Mouse (Mus musculus) liver, embryonic 11.5 days (tissue): Measurements from ENCODE around the gene Gpatch8. TPM values are rescaled to one million over a fixed set of nuclear protein-coding genes. Genes with fewer than 3 reads are reported as not detected.
A peak's percentile ranks its signal among the peaks of the same experiment; 100 is the strongest.

Source experiments
- ATAC-seq: fragments of 200-750 bp; cut with Nextera tagmentation; replicated peaks from 2 replicates; pipeline ENCODE4 v1.8.0; 2017; ENCODE audit warnings: moderate number of reproducible peaks, mild to moderate bottlenecking, moderate TSS enrichment, moderate library complexity; ENCODE audit not compliant: low FRiP score
- DNase-seq: peaks from one replicate; pipeline ENCODE4 v3.0.0-alpha.2; 2017; ENCODE audit warnings: low spot score
- H3K27ac ChIP-seq: fragments of 300-500 bp; sonication (generic); 2 replicates; pipeline ENCODE4 v1.5.1; 2014; ENCODE audit warnings: mild to moderate bottlenecking, low read depth, low read length, control low read depth
- H3K27me3 ChIP-seq: fragments of 300-500 bp; sonication (generic); replicated peaks from 2 replicates; pipeline ENCODE4 v1.6.1; 2014; ENCODE audit warnings: low read length, mixed read lengths; ENCODE audit not compliant: control insufficient read depth, insufficient read depth
- H3K36me3 ChIP-seq: fragments of 300-500 bp; sonication (generic); 2 replicates; pipeline ENCODE4 v1.6.1; 2014; ENCODE audit warnings: mild to moderate bottlenecking, low read length, moderate library complexity, mixed read lengths; ENCODE audit not compliant: control insufficient read depth, insufficient read depth
- H3K4me1 ChIP-seq: fragments of 300-500 bp; sonication (generic); replicated peaks from 2 replicates; pipeline ENCODE4 v1.6.1; 2014; ENCODE audit warnings: low read length, mixed read lengths; ENCODE audit not compliant: control insufficient read depth, insufficient read depth
- H3K4me2 ChIP-seq: fragments of 300-500 bp; sonication (generic); 2 replicates; pipeline ENCODE4 v1.6.1; 2014; ENCODE audit warnings: mild to moderate bottlenecking, control low read depth, moderate library complexity
- H3K4me3 ChIP-seq: fragments of 300-500 bp; sonication (generic); 2 replicates; pipeline ENCODE4 v1.5.1; 2014; ENCODE audit warnings: low read depth, low read length, control low read depth
- H3K9ac ChIP-seq: fragments of 300-500 bp; sonication (generic); 2 replicates; pipeline ENCODE4 v1.6.1; 2014; ENCODE audit warnings: low read depth, low read length, control low read depth
- H3K9me3 ChIP-seq: fragments of 300-500 bp; sonication (generic); 2 replicates; pipeline ENCODE4 v1.6.1; 2016; ENCODE audit warnings: low read length, inconsistent platforms, mixed read lengths; ENCODE audit not compliant: control insufficient read depth
- WGBS: fragments of 180-500 bp; shearing (Covaris S2); extraction: QIAGEN DNeasy Blood & Tissue Kit; methylation state at CpG from one replicate; pipeline ENCODE4 v1.1.7; 2014; 5-methylcytosine and 5-hydroxymethylcytosine counted together
- polyA plus RNA-seq: library from polyadenylated mRNA; unstranded; fragments of >200 nt; fragmentation: Nextera tagmentation; extraction: Ambion mirVana; gene quantifications from 2 replicates; pipeline ENCODE4 v1.2.1, GENCODE M21; 2014

The Gpatch8 gene
- polyA plus RNA-seq, 1 experiment from 2014 or later = 35.4 TPM

DNA sequence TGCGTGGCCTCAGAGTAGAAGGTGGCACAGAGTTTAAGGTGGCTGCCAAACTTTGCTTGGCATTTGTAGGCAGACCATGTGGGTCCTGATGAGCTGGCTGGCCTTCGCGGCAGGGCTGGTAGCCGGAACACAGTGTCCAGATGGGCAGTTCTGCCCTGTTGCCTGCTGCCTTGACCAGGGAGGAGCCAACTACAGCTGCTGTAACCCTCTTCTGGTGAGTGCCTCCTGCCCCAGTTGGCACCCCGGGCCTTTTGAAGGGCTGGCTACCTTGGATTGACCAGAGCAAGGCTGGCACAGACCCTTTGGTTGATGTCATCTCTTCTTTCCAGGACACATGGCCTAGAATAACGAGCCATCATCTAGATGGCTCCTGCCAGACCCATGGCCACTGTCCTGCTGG is 123.3 kb downstream of the Gpatch8 start:
- H3K36me3 ChIP-seq = peaks cover 3% of the 10 kb centered on the region; the same call in 1 of the 2 replicates
- H3K4me2 ChIP-seq = peak overlapping the region; percentile 5
- no peaks in the 10 kb centered on the region for H3K9me3 ChIP-seq
- H3K4me1 ChIP-seq = peaks cover 19% of the 10 kb centered on the region
- 88% methylated on average over 6 of the region's 6 CpGs for WGBS
- peaks cover 10% of the 10 kb centered on the region for H3K27me3 ChIP-seq
- H3K9ac ChIP-seq = no peak overlapping the region
- no peak overlapping the region for H3K27ac ChIP-seq
- no peak for ATAC-seq
- no peak for DNase-seq
- H3K4me3 ChIP-seq = no peak overlapping the region

DNA sequence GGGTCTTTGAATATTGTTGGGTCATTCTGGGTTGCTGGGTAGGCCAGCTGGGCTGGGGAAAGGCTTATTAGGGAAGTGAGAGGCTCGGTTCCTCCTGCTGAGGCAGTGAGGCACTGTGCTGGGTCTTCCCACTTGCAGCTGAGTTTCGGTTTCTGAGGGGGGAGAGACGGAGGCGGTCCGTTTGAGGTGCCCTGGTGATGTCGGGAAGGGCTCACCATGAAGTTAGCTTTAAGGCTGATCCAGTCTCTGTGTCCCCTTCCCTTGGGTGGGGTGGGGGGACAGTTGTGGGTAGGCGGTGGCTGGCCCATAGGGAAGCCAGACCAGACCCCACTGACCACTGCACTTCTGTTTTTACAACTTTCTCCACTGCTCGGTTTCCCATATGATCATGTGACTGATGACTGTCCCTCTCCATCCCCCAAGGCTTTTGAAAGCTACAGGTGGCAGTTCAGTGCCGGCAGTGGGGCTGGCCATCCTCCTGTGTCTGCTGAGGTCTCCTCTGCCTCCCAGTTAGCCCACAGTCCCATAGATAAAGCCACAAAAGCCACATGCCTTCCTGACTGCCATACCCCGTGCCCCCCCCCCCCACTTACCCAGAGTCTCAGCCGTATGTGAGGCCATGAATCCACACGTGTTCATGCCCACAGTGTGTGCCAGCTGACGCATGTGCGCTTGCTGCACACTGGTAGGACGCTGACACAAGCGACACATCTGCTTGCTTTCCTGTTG is 123.9 kb downstream of the Gpatch8 start:
- no peak overlapping the region for H3K9ac ChIP-seq
- peak overlapping the region; percentile 2; the same call in 1 of the 2 replicates for H3K4me3 ChIP-seq
- peaks cover 4% of the 10 kb centered on the region for H3K27me3 ChIP-seq
- H3K4me2 ChIP-seq = peak overlapping the region; percentile 32
- peaks cover 13% of the 10 kb centered on the region for H3K4me1 ChIP-seq
- H3K9me3 ChIP-seq = no peaks in the 10 kb centered on the region
- no peak for ATAC-seq
- WGBS = 39% methylated on average over 16 of the region's 16 CpGs
- H3K27ac ChIP-seq = no peak overlapping the region
- peaks cover 3% of the 10 kb centered on the region; the same call in 1 of the 2 replicates for H3K36me3 ChIP-seq
- DNase-seq = no peak

DNA sequence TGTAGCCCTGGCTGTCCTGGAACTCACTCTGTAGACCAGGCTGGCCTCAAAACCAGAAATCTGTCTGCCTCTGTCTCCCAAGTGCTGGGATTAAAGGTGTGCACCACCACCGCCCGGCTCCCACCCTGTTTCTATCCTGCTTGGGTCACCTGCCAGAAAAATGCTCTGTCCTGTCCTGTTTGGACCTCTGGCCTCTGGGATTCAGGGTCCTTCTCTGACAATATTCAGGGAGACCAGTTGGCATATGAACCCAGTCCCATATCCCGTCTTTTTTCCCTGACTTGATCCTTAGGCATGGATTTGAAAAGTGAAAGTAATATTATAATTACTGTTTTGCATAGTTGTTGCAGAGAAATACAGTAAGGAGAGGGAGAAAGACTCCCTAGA is 124.5 kb downstream of the Gpatch8 start:
- no peak overlapping the region for H3K27ac ChIP-seq
- peaks cover 3% of the 10 kb centered on the region; the same call in 1 of the 2 replicates for H3K36me3 ChIP-seq
- H3K27me3 ChIP-seq = no peaks in the 10 kb centered on the region
- WGBS = 82% methylated on average over 3 of the region's 3 CpGs
- peak overlapping the region; percentile 32 for H3K4me2 ChIP-seq
- no peak for ATAC-seq
- no peaks in the 10 kb centered on the region for H3K9me3 ChIP-seq
- no peak for DNase-seq
- H3K4me1 ChIP-seq = peaks cover 10% of the 10 kb centered on the region
- no peak overlapping the region for H3K4me3 ChIP-seq
- no peak overlapping the region for H3K9ac ChIP-seq

- ATAC-seq (0 out of 2 replicates have a peak, but pooled peaks have one; percentile 47), DNase-seq (peak; percentile 78)
- Histone ChIP-seq H3K4me1 (peaks cover 10% of the 10 kb centered on the region), H3K36me3 (peaks cover 3% of the 10 kb centered on the region; the same call in 1 of the 2 replicates), H3K9me3 (no peaks in the 10 kb centered on the region), H3K4me3 (peak overlapping the region; percentile 63), H3K27me3 (no peaks in the 10 kb centered on the region), H3K4me2 (peak overlapping the region; percentile 97), H3K9ac (peak overlapping the region; percentile 73), H3K27ac (peak overlapping the region; percentile 53)
- 2% methylated on average over 7 of the region's 7 CpGs for WGBS
Observed at GRCm38 (mm10) chr11:102431018-102431645, 125.1 kb downstream of the Gpatch8 start.

DNA sequence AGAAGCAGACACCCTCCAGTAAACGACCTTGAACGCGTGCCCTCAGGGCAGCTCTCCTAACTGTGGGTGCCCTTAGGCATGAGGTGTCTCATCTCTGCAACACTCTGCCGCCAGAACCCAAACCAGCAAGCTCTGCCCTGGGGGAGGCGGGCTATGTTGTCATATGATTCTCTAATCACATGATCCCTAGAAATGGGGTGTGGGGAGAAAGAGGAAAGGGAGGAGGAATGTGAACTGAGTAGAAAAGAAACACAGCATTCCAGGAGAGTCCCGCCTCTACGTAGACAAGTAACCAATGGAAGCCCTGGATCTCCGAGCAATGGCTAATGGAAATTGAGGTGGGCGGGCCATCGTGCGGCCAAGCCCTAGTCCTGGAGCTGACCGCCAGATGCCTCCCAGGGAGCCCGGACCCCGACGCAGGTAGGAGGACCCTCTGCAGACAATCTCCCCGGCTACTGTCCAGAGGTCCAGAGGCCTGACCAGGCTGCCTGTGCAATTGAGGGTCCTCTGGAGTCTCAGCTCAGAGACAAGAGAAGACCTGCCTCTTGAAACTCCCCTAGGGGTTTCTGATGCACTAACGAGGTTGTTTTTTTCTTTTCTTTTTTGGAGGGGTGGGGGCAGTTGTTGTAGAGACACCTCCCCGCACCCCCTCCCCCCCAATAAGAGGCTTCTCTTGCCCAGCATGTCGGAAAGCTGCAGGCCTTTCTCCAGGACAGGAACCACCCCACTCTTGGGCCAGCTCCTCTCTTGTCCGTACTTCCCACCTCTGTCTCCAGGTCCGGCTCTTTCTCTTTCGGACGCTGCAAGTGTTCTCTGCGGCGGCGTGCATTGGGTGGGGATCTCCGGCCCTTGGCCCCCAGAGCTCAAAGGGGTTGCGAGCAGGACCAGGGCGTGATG is 125.8 kb downstream of the Gpatch8 start, which contains the start of gene Grn:
Gene Grn (plus strand): TSS at position 195 of the 897 bp plus-strand sequence.
- H3K36me3 ChIP-seq = peaks cover 3% of the 10 kb centered on the region; the same call in 1 of the 2 replicates
- peak within 1 kb of the TSS; percentile 97 for H3K4me2 ChIP-seq
- H3K9me3 ChIP-seq = no peaks in the 10 kb centered on the region
- peak; percentile 81 for DNase-seq
- H3K27ac ChIP-seq = peak within 1 kb of the TSS; percentile 53
- peak; percentile 85 for ATAC-seq
- H3K9ac ChIP-seq = peak within 1 kb of the TSS; percentile 73
- WGBS = 0% methylated on average over 29 of the region's 29 CpGs
- no peaks in the 10 kb centered on the region for H3K27me3 ChIP-seq
- peak within 1 kb of the TSS; percentile 63 for H3K4me3 ChIP-seq
- H3K4me1 ChIP-seq = peaks cover 10% of the 10 kb centered on the region

GRCm38 (mm10) chr11:102429551-102429950 is 126.6 kb downstream of the Gpatch8 start:
- peak overlapping the region; percentile 43 for H3K9ac ChIP-seq
- H3K9me3 ChIP-seq = no peaks in the 10 kb centered on the region
- no peak overlapping the region for H3K27ac ChIP-seq
- peak overlapping the region; percentile 97 for H3K4me2 ChIP-seq
- H3K4me3 ChIP-seq = peak overlapping the region; percentile 63
- H3K36me3 ChIP-seq = no peaks in the 10 kb centered on the region
- WGBS = 24% methylated on average over 3 of the region's 3 CpGs
- no peaks in the 10 kb centered on the region for H3K27me3 ChIP-seq
- H3K4me1 ChIP-seq = peaks cover 10% of the 10 kb centered on the region
- no peak for DNase-seq
- ATAC-seq = no peak

DNA sequence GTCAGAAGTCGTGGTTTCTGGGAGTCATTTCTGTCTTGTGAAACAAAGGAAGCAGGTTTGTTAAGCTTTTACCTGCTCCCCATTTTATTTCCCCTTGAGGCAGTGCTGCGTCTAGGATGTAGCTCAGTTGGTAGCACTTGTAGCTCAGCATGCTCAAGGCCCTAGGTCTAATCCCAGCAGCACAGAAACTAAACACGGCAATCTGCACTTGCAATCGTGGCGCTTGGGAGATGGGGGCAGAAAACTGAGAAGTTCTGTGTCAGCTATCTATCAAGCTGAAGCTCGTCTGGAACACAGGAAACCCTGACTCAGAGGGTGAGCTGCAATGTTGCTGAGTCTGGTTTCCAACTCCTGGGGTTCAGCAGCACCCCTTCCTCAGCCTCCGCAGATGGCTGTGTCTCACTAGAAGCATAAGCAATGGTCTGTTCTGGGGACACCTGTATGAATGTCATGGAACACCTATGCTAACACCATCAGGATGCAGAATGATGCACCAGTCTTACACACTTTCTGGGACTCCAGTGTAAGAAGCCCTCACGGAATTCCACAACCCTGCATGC is 127.1 kb downstream of the Gpatch8 start:
- Histone ChIP-seq H3K27ac (no peak overlapping the region), H3K9ac (no peak overlapping the region), H3K36me3 (no peaks in the 10 kb centered on the region), H3K4me1 (peaks cover 10% of the 10 kb centered on the region), H3K4me2 (peak overlapping the region; percentile 97), H3K27me3 (no peaks in the 10 kb centered on the region), H3K4me3 (no peak overlapping the region), H3K9me3 (no peaks in the 10 kb centered on the region)
- ATAC-seq (no peak), DNase-seq (no peak)
- 46% methylated on average over 8 of the region's 8 CpGs for WGBS
